Mouse (Mus musculus) neural tube, embryonic 11.5 days (tissue): Measurements from ENCODE around the gene Gm4969. TPM values are rescaled to one million over a fixed set of nuclear protein-coding genes. Genes with fewer than 3 reads are reported as not detected.
A peak's percentile ranks its signal among the peaks of the same experiment; 100 is the strongest.
"Not testable (repeated sequence)": the region's sequence is repeated elsewhere in the genome, so short reads cannot be mapped to it uniquely, and the experiment has no call there.

Experiments used
- ATAC-seq: fragments of 200-750 bp; cut with Nextera tagmentation; 2 replicates; pipeline ENCODE4 v1.8.0; 2017; ENCODE audit warnings: moderate number of reproducible peaks, mild to moderate bottlenecking, moderate TSS enrichment, moderate library complexity; ENCODE audit not compliant: insufficient read depth, low FRiP score, low TSS enrichment
- DNase-seq: peaks from one replicate; pipeline ENCODE4 v3.0.0-alpha.2; 2015; ENCODE audit warnings: low spot score
- H3K27ac ChIP-seq: fragments of 300-500 bp; sonication (generic); 2 replicates; pipeline ENCODE4 v1.5.1; 2014; ENCODE audit warnings: low read depth, mild to moderate bottlenecking, low read length
- H3K27me3 ChIP-seq: fragments of 300-500 bp; sonication (generic); 2 replicates; pipeline ENCODE4 v1.6.1; 2014; ENCODE audit warnings: mild to moderate bottlenecking, low read length, mixed read lengths; ENCODE audit not compliant: control insufficient read depth, insufficient read depth
- H3K36me3 ChIP-seq: fragments of 300-500 bp; sonication (generic); 2 replicates; pipeline ENCODE4 v1.6.1; 2014; ENCODE audit warnings: mild to moderate bottlenecking, low read length, moderate library complexity, mixed read lengths; ENCODE audit not compliant: control insufficient read depth, insufficient read depth
- H3K4me1 ChIP-seq: fragments of 300-500 bp; sonication (generic); 2 replicates; pipeline ENCODE4 v1.6.1; 2014; ENCODE audit warnings: low read length, mixed read lengths; ENCODE audit not compliant: control insufficient read depth, insufficient read depth
- H3K4me2 ChIP-seq: fragments of 300-500 bp; sonication (generic); 2 replicates; pipeline ENCODE4 v1.6.1; 2014; ENCODE audit warnings: low read depth, mild to moderate bottlenecking, moderate library complexity
- H3K4me3 ChIP-seq: fragments of 300-500 bp; sonication (generic); 2 replicates; pipeline ENCODE4 v1.5.1; 2014; ENCODE audit warnings: low read depth, low read length
- H3K9ac ChIP-seq: fragments of 300-500 bp; sonication (generic); 2 replicates; pipeline ENCODE4 v1.6.1; 2014; ENCODE audit warnings: mild to moderate bottlenecking, low read length
- H3K9me3 ChIP-seq: fragments of 300-500 bp; sonication (generic); 2 replicates; pipeline ENCODE4 v1.6.1; 2016; ENCODE audit warnings: low read length; ENCODE audit not compliant: control insufficient read depth
- WGBS: fragments of 180-500 bp; shearing (Covaris S2); extraction: QIAGEN DNeasy Blood & Tissue Kit; methylation state at CpG from one replicate; pipeline ENCODE4 v1.1.7; 2014; 5-methylcytosine and 5-hydroxymethylcytosine counted together
- polyA plus RNA-seq: library from polyadenylated mRNA; unstranded; fragments of >200 nt; fragmentation: Nextera tagmentation; extraction: Ambion mirVana; gene quantifications from 2 replicates; pipeline ENCODE4 v1.2.1, GENCODE M21; 2014

The Gm4969 gene
- polyA plus RNA-seq, 1 experiment from 2014 or later: 1.3 TPM

- Histone ChIP-seq H3K27me3 (peaks cover 17% of the 10 kb centered on the region), H3K4me2 (no peak overlapping the region), H3K9ac (no peak overlapping the region), H3K36me3 (peaks cover 4% of the 10 kb centered on the region), H3K27ac (no peak overlapping the region), H3K9me3 (no peaks in the 10 kb centered on the region), H3K4me3 (no peak overlapping the region), H3K4me1 (no peaks in the 10 kb centered on the region; the same call in 1 of the 2 replicates)
- ATAC-seq (no peak), DNase-seq (no peak)
- 13% methylated on average over 18 of the region's 18 CpGs for WGBS
These were observed 41.2 kb upstream of the Gm4969 start for GRCm38 (mm10) chr7:19159411-19159810.

GRCm38 (mm10) chr7:19158601-19159000, 40.4 kb upstream of the Gm4969 start:
- peaks cover 7% of the 10 kb centered on the region for H3K36me3 ChIP-seq
- no peak overlapping the region for H3K4me3 ChIP-seq
- no peaks in the 10 kb centered on the region; the same call in 1 of the 2 replicates for H3K4me1 ChIP-seq
- peaks cover 11% of the 10 kb centered on the region for H3K27me3 ChIP-seq
- H3K4me2 ChIP-seq: no peak overlapping the region
- H3K9ac ChIP-seq: no peak overlapping the region
- DNase-seq (no peak), ATAC-seq (no peak)
- 56% methylated on average over 11 of the region's 11 CpGs for WGBS
- no peaks in the 10 kb centered on the region for H3K9me3 ChIP-seq
- H3K27ac ChIP-seq: no peak overlapping the region

- Histone ChIP-seq H3K9ac (peak overlapping the region; percentile 52), H3K4me3 (no peak overlapping the region), H3K27ac (no peak overlapping the region), H3K4me2 (peak overlapping the region; percentile 32), H3K9me3 (no peaks in the 10 kb centered on the region), H3K36me3 (peaks cover 14% of the 10 kb centered on the region), H3K27me3 (peaks cover 10% of the 10 kb centered on the region), H3K4me1 (no peaks in the 10 kb centered on the region; the same call in 1 of the 2 replicates)
- ATAC-seq (peak; percentile 74), DNase-seq (peak; percentile 89)
- WGBS: 5% methylated on average over 30 of the region's 30 CpGs
These were observed 39.1 kb upstream of the Gm4969 start for GRCm38 (mm10) chr7:19157160-19157800.

- no peak overlapping the region for H3K4me3 ChIP-seq
- DNase-seq (no peak), ATAC-seq (no peak)
- no peak overlapping the region for H3K9ac ChIP-seq
- H3K27ac ChIP-seq: no peak overlapping the region
- H3K27me3 ChIP-seq: peaks cover 10% of the 10 kb centered on the region
- H3K4me2 ChIP-seq: no peak overlapping the region
- no peaks in the 10 kb centered on the region for H3K9me3 ChIP-seq
- WGBS: 57% methylated on average over 13 of the region's 13 CpGs
- peaks cover 14% of the 10 kb centered on the region for H3K36me3 ChIP-seq
- H3K4me1 ChIP-seq: no peaks in the 10 kb centered on the region; the same call in 1 of the 2 replicates
These were observed 37.8 kb upstream of the Gm4969 start for GRCm38 (mm10) chr7:19155825-19156475.

- Histone ChIP-seq H3K27ac (no peak overlapping the region), H3K4me1 (peaks cover 7% of the 10 kb centered on the region), H3K4me2 (no peak overlapping the region), H3K9ac (no peak overlapping the region), H3K27me3 (peaks cover 8% of the 10 kb centered on the region), H3K4me3 (no peak overlapping the region), H3K36me3 (peaks cover 14% of the 10 kb centered on the region), H3K9me3 (no peaks in the 10 kb centered on the region)
- 85% methylated on average over 8 of the region's 8 CpGs for WGBS
- DNase-seq: no peak
- ATAC-seq: no peak
These were observed 36.6 kb upstream of the Gm4969 start for GRCm38 (mm10) chr7:19154796-19155195.

GRCm38 (mm10) chr7:19151121-19151520, 33.0 kb upstream of the Gm4969 start:
- H3K4me1 ChIP-seq: peaks cover 15% of the 10 kb centered on the region
- not testable (repeated sequence) for H3K4me3 ChIP-seq, H3K9me3 ChIP-seq, H3K9ac ChIP-seq, H3K27me3 ChIP-seq, DNase-seq, H3K27ac ChIP-seq, ATAC-seq
- H3K36me3 ChIP-seq: peaks cover 14% of the 10 kb centered on the region
- peak overlapping the region; percentile 61; the same call in 1 of the 2 replicates for H3K4me2 ChIP-seq
- WGBS: 94% methylated on average over 10 of the region's 10 CpGs

DNA sequence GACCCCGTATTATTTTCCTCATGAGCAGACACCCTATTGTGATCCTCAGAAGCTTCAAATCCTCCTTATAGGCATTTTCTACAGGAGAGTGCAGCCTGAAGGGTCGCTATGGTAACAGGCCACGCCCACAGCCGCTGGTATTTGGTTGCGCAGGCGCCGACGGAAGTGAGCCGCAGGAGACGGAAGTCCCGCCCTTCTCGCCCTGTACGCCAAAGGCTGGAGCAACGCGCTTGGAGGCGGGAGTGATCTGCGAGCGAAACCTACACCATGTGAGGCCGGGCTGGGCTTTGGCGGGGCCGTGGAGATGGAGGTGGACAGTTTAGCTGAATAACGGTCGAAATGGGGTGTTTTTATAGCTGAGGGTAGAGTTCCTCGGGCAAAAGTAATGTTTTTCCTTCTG, 31.5 kb upstream of the Gm4969 start, which contains the start of gene Snrpd2:
Snrpd2 (plus strand) TSS at position 97 of the 400 bp plus-strand sequence.
- Histone ChIP-seq H3K9ac (peak within 1 kb of the TSS; percentile 49), H3K27ac (peak within 1 kb of the TSS; percentile 9; the same call in 1 of the 2 replicates), H3K4me2 (peak within 1 kb of the TSS; percentile 90), H3K4me3 (peak within 1 kb of the TSS; percentile 57), H3K36me3 (peaks cover 12% of the 10 kb centered on the region), H3K27me3 (no peaks in the 10 kb centered on the region), H3K4me1 (peaks cover 15% of the 10 kb centered on the region), H3K9me3 (no peaks in the 10 kb centered on the region)
- peak; percentile 88 for ATAC-seq
- peak; percentile 96 for DNase-seq
- under 1% methylated on average over 24 of the region's 24 CpGs for WGBS

- peaks cover 15% of the 10 kb centered on the region for H3K4me1 ChIP-seq
- WGBS: 0% methylated on average over 43 of the region's 43 CpGs
- H3K4me2 ChIP-seq: peak within 1 kb of the TSS; percentile 90
- H3K9me3 ChIP-seq: no peaks in the 10 kb centered on the region
- H3K27me3 ChIP-seq: no peaks in the 10 kb centered on the region
- ATAC-seq: peak; percentile 97
- peaks cover 10% of the 10 kb centered on the region for H3K36me3 ChIP-seq
- DNase-seq: peak; percentile 98
- peak within 1 kb of the TSS; percentile 49 for H3K9ac ChIP-seq
- H3K27ac ChIP-seq: peak within 1 kb of the TSS; percentile 9; the same call in 1 of the 2 replicates
- H3K4me3 ChIP-seq: peak within 1 kb of the TSS; percentile 57
These were observed 30.8 kb upstream of the Gm4969 start, which contains the start of gene Qpctl for GRCm38 (mm10) chr7:19148875-19149541. Gene Qpctl, minus strand, starts transcription at chr7:19149291.
